Mouse (Mus musculus) liver, embryonic 15.5 days (tissue): ENCODE measurements around the gene Ddc. TPM values are rescaled to one million over a fixed set of nuclear protein-coding genes. Genes with fewer than 3 reads are reported as not detected.

Experiments used
- ATAC-seq: fragments of 200-750 bp; cut with Nextera tagmentation; 2 replicates; pipeline ENCODE4 v1.8.0; 2017; ENCODE audit warnings: moderate number of reproducible peaks, mild to moderate bottlenecking, moderate library complexity; ENCODE audit not compliant: insufficient read depth
- H3K27ac ChIP-seq: fragments of 300-500 bp; sonication (generic); replicated peaks from 2 replicates; pipeline ENCODE4 v1.5.1; 2015; ENCODE audit warnings: mild to moderate bottlenecking, inconsistent platforms
- H3K27me3 ChIP-seq: fragments of 300-500 bp; sonication (generic); 2 replicates; pipeline ENCODE4 v1.6.1; 2015; ENCODE audit warnings: mild to moderate bottlenecking, inconsistent platforms
- H3K36me3 ChIP-seq: fragments of 300-500 bp; sonication (generic); replicated peaks from 2 replicates; pipeline ENCODE4 v1.6.1; 2015; ENCODE audit warnings: moderate library complexity, mild to moderate bottlenecking, inconsistent platforms
- H3K4me1 ChIP-seq: fragments of 300-500 bp; sonication (generic); replicated peaks from 2 replicates; pipeline ENCODE4 v1.6.1; 2015; ENCODE audit warnings: inconsistent platforms
- H3K4me2 ChIP-seq: fragments of 300-500 bp; sonication (generic); 2 replicates; pipeline ENCODE4 v1.6.1; 2015; ENCODE audit warnings: moderate library complexity, mild to moderate bottlenecking, inconsistent platforms
- H3K4me3 ChIP-seq: fragments of 300-500 bp; sonication (generic); replicated peaks from 2 replicates; pipeline ENCODE4 v1.5.1; 2015; ENCODE audit warnings: mild to moderate bottlenecking, inconsistent platforms
- H3K9ac ChIP-seq: fragments of 300-500 bp; sonication (generic); 2 replicates; pipeline ENCODE4 v1.6.1; 2015; ENCODE audit warnings: moderate library complexity, mild to moderate bottlenecking, inconsistent platforms
- H3K9me3 ChIP-seq: fragments of 300-500 bp; sonication (generic); replicated peaks from 2 replicates; pipeline ENCODE4 v1.6.1; 2016; ENCODE audit warnings: inconsistent platforms
- WGBS: fragments of 180-500 bp; shearing (Covaris S2); methylation state at CpG from one replicate; pipeline ENCODE4 v1.1.7; 2015; ENCODE audit warnings: mixed read lengths; ENCODE audit not compliant: insufficient replicate concordance; 5-methylcytosine and 5-hydroxymethylcytosine counted together
- polyA plus RNA-seq: library from polyadenylated mRNA; unstranded; fragments of >200 nt; fragmentation: Nextera tagmentation; extraction: Ambion mirVana; gene quantifications from 2 replicates; pipeline ENCODE4 v1.2.1, GENCODE M21; 2015

The Ddc gene
- polyA plus RNA-seq, 1 experiment from 2014 or later, result 11.1 TPM

DNA sequence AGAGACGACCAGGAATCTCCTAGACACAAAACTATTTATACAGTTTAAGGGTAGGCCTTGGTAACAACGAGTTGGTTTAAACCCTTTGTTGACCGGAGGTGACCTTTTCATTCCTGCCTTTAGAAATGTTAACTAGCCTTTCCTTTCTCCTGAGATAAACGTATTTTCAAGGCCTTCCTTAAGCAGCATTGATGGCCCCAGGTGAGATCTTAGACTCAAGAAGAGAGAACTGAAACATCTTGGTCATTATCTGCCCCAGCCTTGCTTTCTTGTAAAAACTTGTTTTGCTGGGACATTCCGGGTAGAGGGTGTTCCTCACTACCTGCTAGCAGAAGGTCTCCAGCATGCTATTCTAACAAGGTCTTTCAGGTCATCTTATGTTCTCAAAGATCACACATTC lies 7.1 kb upstream of the Ddc start:
- Histone ChIP-seq H3K9ac (no peak overlapping the region), H3K27ac (no peak overlapping the region), H3K4me3 (no peak overlapping the region), H3K9me3 (no peaks in the 10 kb centered on the region), H3K4me1 (no peaks in the 10 kb centered on the region), H3K36me3 (no peaks in the 10 kb centered on the region), H3K4me2 (no peak overlapping the region), H3K27me3 (no peaks in the 10 kb centered on the region)
- WGBS, result 57% methylated on average over 5 of the region's 5 CpGs
- no peak for ATAC-seq

GRCm38 (mm10) chr11:11901509-11901908 lies 3.6 kb upstream of the Ddc start:
- ATAC-seq, result peak; percentile 55
- H3K27ac ChIP-seq, result no peak overlapping the region
- no peaks in the 10 kb centered on the region for H3K36me3 ChIP-seq
- no peaks in the 10 kb centered on the region for H3K27me3 ChIP-seq
- no peak overlapping the region for H3K4me2 ChIP-seq
- H3K4me1 ChIP-seq, result peaks cover 8% of the 10 kb centered on the region
- H3K9me3 ChIP-seq, result no peaks in the 10 kb centered on the region
- no peak overlapping the region for H3K9ac ChIP-seq
- 37% methylated on average over 5 of the region's 5 CpGs for WGBS
- no peak overlapping the region for H3K4me3 ChIP-seq

- H3K4me1 ChIP-seq, result peaks cover 8% of the 10 kb centered on the region
- no peaks in the 10 kb centered on the region for H3K9me3 ChIP-seq
- H3K9ac ChIP-seq, result no peak overlapping the region
- no peak overlapping the region for H3K27ac ChIP-seq
- 68% methylated on average over 3 of the region's 3 CpGs for WGBS
- no peak overlapping the region for H3K4me2 ChIP-seq
- no peaks in the 10 kb centered on the region for H3K36me3 ChIP-seq
- ATAC-seq, result no peak
- no peaks in the 10 kb centered on the region for H3K27me3 ChIP-seq
- H3K4me3 ChIP-seq, result no peak overlapping the region
These were observed 552 bp upstream of the Ddc start for GRCm38 (mm10) chr11:11898496-11898895.

- no peak overlapping the region for H3K4me2 ChIP-seq
- ATAC-seq, result no peak
- WGBS, result 42% methylated on average over 2 of the region's 2 CpGs
- no peaks in the 10 kb centered on the region for H3K9me3 ChIP-seq
- H3K4me3 ChIP-seq, result no peak overlapping the region
- H3K36me3 ChIP-seq, result no peaks in the 10 kb centered on the region
- H3K27ac ChIP-seq, result no peak overlapping the region
- no peaks in the 10 kb centered on the region for H3K27me3 ChIP-seq
- no peak overlapping the region for H3K9ac ChIP-seq
- peaks cover 8% of the 10 kb centered on the region for H3K4me1 ChIP-seq
These were observed 2.5 kb downstream of the Ddc start for GRCm38 (mm10) chr11:11895479-11895878.

DNA sequence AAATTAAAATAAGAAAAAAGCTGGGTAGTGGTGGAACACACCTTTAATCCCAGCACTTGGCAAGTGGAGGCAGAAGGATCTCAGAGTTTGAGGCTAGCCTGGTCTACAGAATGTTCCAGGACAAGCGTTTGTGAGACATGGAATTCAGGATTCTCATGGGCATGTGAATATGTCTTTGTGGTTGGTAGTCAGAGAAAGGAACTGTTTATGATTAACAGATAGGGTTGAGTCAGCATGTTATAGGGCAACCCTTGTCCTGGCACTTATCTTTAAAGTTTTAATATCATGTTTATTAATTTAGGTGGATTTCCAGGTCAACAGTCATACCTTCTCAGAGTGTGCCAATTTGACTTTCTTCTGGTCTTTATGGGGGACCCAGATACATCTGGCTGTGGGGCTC lies 4.2 kb downstream of the Ddc start:
- ATAC-seq, result no peak

DNA sequence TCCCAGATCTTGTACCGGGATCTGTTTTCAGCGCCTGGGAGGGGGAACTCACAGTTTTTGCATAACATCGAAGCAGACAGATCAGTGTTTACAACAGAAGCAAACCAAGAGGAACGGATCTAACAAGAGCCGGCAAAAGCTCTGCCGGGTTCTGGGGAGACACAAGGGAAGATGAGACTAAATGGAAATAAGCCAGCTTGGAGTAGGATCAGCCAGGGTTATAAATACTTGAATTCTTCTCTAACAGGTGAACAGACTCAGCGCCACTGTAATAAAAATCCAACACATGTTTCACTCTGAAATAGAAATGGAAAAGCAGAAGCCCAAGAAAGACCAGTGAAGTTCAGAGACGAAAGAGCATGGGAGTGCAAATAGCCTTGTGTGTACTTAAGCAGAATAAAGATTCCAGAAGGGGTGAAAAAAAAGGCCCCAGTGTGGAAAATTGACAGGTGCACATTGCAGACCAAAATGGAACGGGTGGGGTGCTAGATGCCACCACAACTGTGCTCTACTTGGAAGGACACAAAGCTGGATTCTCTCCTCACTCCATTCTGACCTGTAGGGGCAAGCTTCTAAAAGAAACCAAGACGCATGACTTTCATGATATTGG lies 4.8 kb downstream of the Ddc start:
- no peak overlapping the region for H3K4me3 ChIP-seq
- no peak overlapping the region for H3K27ac ChIP-seq
- H3K4me2 ChIP-seq, result no peak overlapping the region
- no peaks in the 10 kb centered on the region for H3K36me3 ChIP-seq
- no peaks in the 10 kb centered on the region for H3K27me3 ChIP-seq
- peaks cover 13% of the 10 kb centered on the region for H3K4me1 ChIP-seq
- no peak for ATAC-seq
- 55% methylated on average over 10 of the region's 10 CpGs for WGBS
- H3K9me3 ChIP-seq, result no peaks in the 10 kb centered on the region
- H3K9ac ChIP-seq, result no peak overlapping the region

More for the DNA sequence above, 4.2 kb downstream of the Ddc start:
- Histone ChIP-seq H3K4me2 (no peak overlapping the region), H3K4me3 (no peak overlapping the region), H3K4me1 (peaks cover 13% of the 10 kb centered on the region), H3K9ac (no peak overlapping the region), H3K27ac (no peak overlapping the region), H3K9me3 (no peaks in the 10 kb centered on the region), H3K27me3 (no peaks in the 10 kb centered on the region), H3K36me3 (no peaks in the 10 kb centered on the region)
- 51% methylated on average over 1 of the region's 1 CpGs for WGBS

DNA sequence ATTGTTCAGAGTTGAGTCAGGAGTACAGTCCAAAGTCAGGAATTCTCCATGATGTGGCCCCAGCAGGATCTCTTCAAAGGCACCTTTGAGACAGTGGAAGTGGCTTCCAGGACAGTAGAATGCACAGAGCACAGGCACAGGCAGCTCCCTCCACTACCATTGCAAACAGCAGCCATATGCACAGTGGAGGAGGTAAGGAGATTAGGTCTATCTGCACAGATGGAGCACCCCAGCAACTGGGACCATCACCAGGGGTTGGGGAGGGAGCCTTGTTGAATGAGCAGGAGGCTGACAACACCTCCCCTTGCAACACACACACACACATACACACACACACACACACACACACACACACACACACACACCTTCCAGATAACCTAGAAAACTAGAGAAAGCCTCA lies 6.1 kb downstream of the Ddc start:
- no peaks in the 10 kb centered on the region for H3K36me3 ChIP-seq
- no peak overlapping the region for H3K4me2 ChIP-seq
- H3K4me3 ChIP-seq, result no peak overlapping the region
- H3K4me1 ChIP-seq, result peaks cover 24% of the 10 kb centered on the region
- H3K9ac ChIP-seq, result no peak overlapping the region
- no peak for ATAC-seq
- no peaks in the 10 kb centered on the region for H3K9me3 ChIP-seq
- no peak overlapping the region for H3K27ac ChIP-seq
- no peaks in the 10 kb centered on the region for H3K27me3 ChIP-seq

- Histone ChIP-seq H3K9me3 (no peaks in the 10 kb centered on the region), H3K4me2 (no peak overlapping the region), H3K27ac (no peak overlapping the region), H3K27me3 (no peaks in the 10 kb centered on the region), H3K4me1 (peaks cover 39% of the 10 kb centered on the region), H3K36me3 (no peaks in the 10 kb centered on the region), H3K4me3 (no peak overlapping the region), H3K9ac (no peak overlapping the region)
- ATAC-seq, result no peak
- 73% methylated on average over 10 of the region's 10 CpGs for WGBS
These were observed 7.7 kb downstream of the Ddc start for GRCm38 (mm10) chr11:11890139-11890741.

DNA sequence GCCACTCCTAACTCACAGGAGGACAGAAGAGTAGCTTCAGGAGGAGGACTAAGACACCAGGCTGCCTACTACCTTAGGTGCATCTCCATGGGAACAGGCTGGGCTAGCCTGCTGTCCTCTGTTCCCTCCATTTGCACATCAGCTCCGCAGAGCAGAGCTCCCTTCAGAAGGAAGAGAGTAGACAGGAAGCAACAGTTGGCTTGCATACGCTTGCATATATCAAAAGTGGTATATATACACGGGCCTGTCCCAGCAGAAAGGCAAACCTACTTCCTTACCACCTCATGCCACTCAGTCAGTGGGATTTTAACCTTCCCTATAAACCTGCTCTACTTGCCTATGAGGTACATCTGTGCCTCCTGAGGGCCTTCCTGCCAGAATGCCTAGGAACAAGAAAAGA lies 9.2 kb downstream of the Ddc start:
- WGBS, result 31% methylated on average over 3 of the region's 3 CpGs
- Histone ChIP-seq H3K4me1 (peaks cover 54% of the 10 kb centered on the region), H3K27me3 (no peaks in the 10 kb centered on the region), H3K27ac (no peak overlapping the region; the same call in 1 of the 2 replicates), H3K9ac (no peak overlapping the region), H3K36me3 (no peaks in the 10 kb centered on the region), H3K9me3 (no peaks in the 10 kb centered on the region), H3K4me2 (no peak overlapping the region), H3K4me3 (no peak overlapping the region)
- ATAC-seq, result no peak

- Histone ChIP-seq H3K27me3 (no peaks in the 10 kb centered on the region), H3K36me3 (no peaks in the 10 kb centered on the region), H3K27ac (no peak overlapping the region), H3K4me1 (peaks cover 60% of the 10 kb centered on the region), H3K9me3 (no peaks in the 10 kb centered on the region), H3K4me2 (no peak overlapping the region), H3K4me3 (no peak overlapping the region), H3K9ac (no peak overlapping the region)
- WGBS, result 56% methylated on average over 3 of the region's 3 CpGs
- ATAC-seq, result no peak
These were observed 9.9 kb downstream of the Ddc start for GRCm38 (mm10) chr11:11888051-11888450.

- no peaks in the 10 kb centered on the region for H3K36me3 ChIP-seq
- no peaks in the 10 kb centered on the region for H3K9me3 ChIP-seq
- no peak overlapping the region for H3K4me3 ChIP-seq
- peak overlapping the region; percentile 64 for H3K27ac ChIP-seq
- no peaks in the 10 kb centered on the region for H3K27me3 ChIP-seq
- WGBS, result 5% methylated on average over 4 of the region's 4 CpGs
- peaks cover 74% of the 10 kb centered on the region for H3K4me1 ChIP-seq
- peak overlapping the region; percentile 40 for H3K4me2 ChIP-seq
- H3K9ac ChIP-seq, result no peak overlapping the region
- ATAC-seq, result peak; percentile 25
These were observed 11.4 kb downstream of the Ddc start for GRCm38 (mm10) chr11:11886403-11886998.
